ENCODE assay signal across 8 mouse cellular contexts in genomic region chr4:136970939-136971338, GRCm38 (mm10). TPM values are rescaled to one million over a fixed set of nuclear protein-coding genes. Genes with fewer than 3 reads are reported as not detected.
DNase-seq lines count a peak whose midpoint lies in the region; ATAC-seq lines count a peak whose summit lies in the region.

No protein-coding gene starts in this region.

- peak; percentile 46 for DNase-seq in gastrocnemius, postnatal 10 days
- DNase-seq in gastrocnemius, postnatal 25 days: no peak
- peak; percentile 48 for DNase-seq in ovary, postnatal 36 days (ENCODE audit: low spot score)
- no peak for DNase-seq in ovary, postnatal 10 days (ENCODE audit: low spot score)
- DNase-seq in adrenal gland, postnatal 25 days: peak; percentile 66
- DNase-seq in lung, postnatal 36 days: peak; percentile 32
- DNase-seq in urinary bladder, postnatal 36 days (ENCODE audit: low spot score in 2 of 2): no peak

- ATAC-seq in granulocyte monocyte progenitor cell, adult 5-6 weeks (replicated peaks; ENCODE audit: poor library complexity, severe bottlenecking): peak; percentile 53; the same call in 1 of the 2 replicates

RNA-seq across cellular contexts. Expression of gene Epha8, which starts 14.3 kb away (rescaled TPM):
- under 1 TPM in 1 of 2 experiments, not detected in 1; 0.05 TPM for total RNA-seq in gastrocnemius, postnatal 10 days (2021)
- total RNA-seq in gastrocnemius, postnatal 25 days (2021): not detected
- 0.33 and 0.43 TPM in 2 replicates for total RNA-seq in adrenal gland, postnatal 25 days (2021)
- total RNA-seq in granulocyte monocyte progenitor cell, adult 5-6 weeks (2014; fragmentation: Nextera tagmentation): not detected in 2 replicates
- total RNA-seq in granulocyte monocyte progenitor cell, adult 5-6 weeks (2017): not detected in 2 replicates

Comparison
In these comparisons a context has a peak if more than half of its experiments do, and no peak if none do; other contexts are left out.
1. DNase-seq: peak in gastrocnemius, postnatal 10 days (single experiment), ovary, postnatal 36 days (single experiment), adrenal gland, postnatal 25 days (single experiment) and lung, postnatal 36 days (single experiment); none in gastrocnemius, postnatal 25 days (single experiment), ovary, postnatal 10 days (single experiment) and urinary bladder, postnatal 36 days (0 of 2).